Mouse (Mus musculus): ENCODE results near the gene Xbp1.
"Not testable (repeated sequence)": the region's sequence is repeated elsewhere in the genome, so short reads cannot be mapped to it uniquely, and the experiment has no call there.

The Xbp1 gene

GRCm38 (mm10) chr11:5526573-5527439 is 6.3 kb downstream of the Xbp1 start:
- in situ Hi-C loops (cut with MboI, MseI): no loop called here

GRCm38 (mm10) chr11:5527865-5528523 is 7.5 kb downstream of the Xbp1 start:
- in situ Hi-C loops (cut with MboI, MseI): no loop called here

GRCm38 (mm10) chr11:5528841-5529240 is 8.4 kb downstream of the Xbp1 start:
- in situ Hi-C loops (cut with MboI, MseI): no loop called here

- in situ Hi-C loops (cut with MboI, MseI): no loop called here
Measured at GRCm38 (mm10) chr11:5530172-5530571, 9.7 kb downstream of the Xbp1 start.

- in situ Hi-C loops (cut with MboI, MseI): no loop called here
Measured at GRCm38 (mm10) chr11:5530717-5531116, 10.3 kb downstream of the Xbp1 start.

- in situ Hi-C loops (cut with MboI, MseI): no loop called here
Measured at GRCm38 (mm10) chr11:5533108-5533507, 12.6 kb downstream of the Xbp1 start.

- in situ Hi-C loops (cut with MboI, MseI): not testable (repeated sequence)
Measured at GRCm38 (mm10) chr11:5537454-5537853, 17.0 kb downstream of the Xbp1 start.

- in situ Hi-C loops (cut with MboI, MseI): no loop called here
Measured at GRCm38 (mm10) chr11:5540331-5540730, 19.9 kb downstream of the Xbp1 start.

GRCm38 (mm10) chr11:5541230-5541798 is 20.9 kb downstream of the Xbp1 start:
- in situ Hi-C loops (cut with MboI, MseI): no loop called here

GRCm38 (mm10) chr11:5541799-5542481 is 21.5 kb downstream of the Xbp1 start, which contains the start of gene Ccdc117:
Ccdc117 (minus strand) TSS chr11:5542187.
- in situ Hi-C loops (cut with MboI, MseI): no loop called here

- in situ Hi-C loops (cut with MboI, MseI): no loop called here
Measured at GRCm38 (mm10) chr11:5542482-5543185, 22.2 kb downstream of the Xbp1 start.

- in situ Hi-C loops (cut with MboI, MseI): no loop called here
Measured at GRCm38 (mm10) chr11:5543281-5543680, 22.8 kb downstream of the Xbp1 start.

GRCm38 (mm10) chr11:5544709-5545108 is 24.2 kb downstream of the Xbp1 start:
- in situ Hi-C loops (cut with MboI, MseI): not testable (repeated sequence)

- in situ Hi-C loops (cut with MboI, MseI): no loop called here
Measured at GRCm38 (mm10) chr11:5545457-5545856, 25.0 kb downstream of the Xbp1 start.

GRCm38 (mm10) chr11:5546693-5547092 is 26.2 kb downstream of the Xbp1 start:
- in situ Hi-C loops (cut with MboI, MseI): no loop called here

GRCm38 (mm10) chr11:5551430-5551829 is 31.0 kb downstream of the Xbp1 start:
- in situ Hi-C loops (cut with MboI, MseI): no loop called here

- in situ Hi-C loops (cut with MboI, MseI): no loop called here
Measured at GRCm38 (mm10) chr11:5551931-5552330, 31.5 kb downstream of the Xbp1 start.

GRCm38 (mm10) chr11:5560273-5560672 is 39.8 kb downstream of the Xbp1 start:
- in situ Hi-C loops (cut with MboI, MseI): loop anchor here (5.0 kb wide), 1 partner anchor 72 kb away; no protein-coding TSS in a partner anchor

GRCm38 (mm10) chr11:5562625-5563268 is 42.3 kb downstream of the Xbp1 start:
- in situ Hi-C loops (cut with MboI, MseI): loop anchor here (5.0 kb wide), 1 partner anchor 70 kb away; no protein-coding TSS in a partner anchor

- in situ Hi-C loops (cut with MboI, MseI): loop anchor here (5.0 kb wide), 1 partner anchor 68 kb away; no protein-coding TSS in a partner anchor
Measured at GRCm38 (mm10) chr11:5563898-5564297, 43.4 kb downstream of the Xbp1 start.

GRCm38 (mm10) chr11:5565596-5565995 is 45.1 kb downstream of the Xbp1 start:
- in situ Hi-C loops (cut with MboI, MseI): no loop called here
